Mouse (Mus musculus): ENCODE results near the gene Spns3. TPM values are rescaled to one million over a fixed set of nuclear protein-coding genes. Genes with fewer than 3 reads are reported as not detected.

Spns3 gene
- polyA plus RNA-seq, 1 experiment: not detected

GRCm38 (mm10) chr11:72446311-72447105 lies 103.8 kb downstream of the Spns3 start:
- TF ChIP-seq CTCF (IDR thresholded peaks at IDR 0.05; ENCODE audit: insufficient read depth, low read depth, low read length) (peak; percentile 46; the same call in 1 of the 2 replicates), POLR2A (IDR thresholded peaks at IDR 0.05; ENCODE audit: insufficient read depth, low read depth, low read length) (no peak)
- Histone ChIP-seq H3K27ac (ENCODE audit: insufficient read depth, low read depth, low read length) (no peak overlapping the region), H3K4me1 (ENCODE audit: control insufficient read depth, insufficient read depth, low read length) (peaks cover 8% of the 10 kb centered on the region), H3K4me3 (ENCODE audit: insufficient read depth, low read depth, low read length) (no peak overlapping the region)
- 87% methylated on average over 6 of the region's 6 CpGs for WGBS

Other genes starting within 250 kb of the Spns3 start
- not detected in 2 replicates for gene Xaf1, start 248.9 kb downstream of the Spns3 start, polyA plus RNA-seq (2012; ENCODE audit: insufficient read depth, insufficient read length, low replicate concordance, missing spikeins)
- gene Fbxo39, start 236.1 kb downstream of the Spns3 start, polyA plus RNA-seq (2012; ENCODE audit: insufficient read depth, insufficient read length, low replicate concordance, missing spikeins): not detected in 2 replicates
- not detected in 2 replicates for gene Tekt1, start 188.1 kb downstream of the Spns3 start, polyA plus RNA-seq (2012; ENCODE audit: insufficient read depth, insufficient read length, low replicate concordance, missing spikeins)
- gene Smtnl2, start 138.8 kb downstream of the Spns3 start, polyA plus RNA-seq (2012; ENCODE audit: insufficient read depth, insufficient read length, low replicate concordance, missing spikeins): not detected in 2 replicates
- not detected in 2 replicates for gene Ggt6, start 115.0 kb downstream of the Spns3 start, polyA plus RNA-seq (2012; ENCODE audit: insufficient read depth, insufficient read length, low replicate concordance, missing spikeins)
- gene Mybbp1a, start 109.2 kb downstream of the Spns3 start, polyA plus RNA-seq (2012; ENCODE audit: insufficient read depth, insufficient read length, low replicate concordance, missing spikeins): not detected in 2 replicates
- gene Spns2, start 60.6 kb downstream of the Spns3 start, polyA plus RNA-seq (2012; ENCODE audit: insufficient read depth, insufficient read length, low replicate concordance, missing spikeins): not detected in 2 replicates
- not detected in 2 replicates for gene Ube2g1, start 56.8 kb upstream of the Spns3 start, polyA plus RNA-seq (2012; ENCODE audit: insufficient read depth, insufficient read length, low replicate concordance, missing spikeins)
- gene Ankfy1, start 139.5 kb upstream of the Spns3 start, polyA plus RNA-seq (2012; ENCODE audit: insufficient read depth, insufficient read length, low replicate concordance, missing spikeins): 90.7 TPM in 1 of 2 replicates, not detected in the other
- not detected in 2 replicates for gene Cyb5d2, start 245.6 kb upstream of the Spns3 start, polyA plus RNA-seq (2012; ENCODE audit: insufficient read depth, insufficient read length, low replicate concordance, missing spikeins)
- 28.8 TPM in 1 of 2 replicates, not detected in the other for gene Zzef1, start 245.7 kb upstream of the Spns3 start, polyA plus RNA-seq (2012; ENCODE audit: insufficient read depth, insufficient read length, low replicate concordance, missing spikeins)

Data from olfactory bulb, adult 2 months (tissue).